Mouse (Mus musculus): ENCODE results near the gene Coro6.

The Coro6 gene

GRCm38 (mm10) chr11:77465111-77465510 lies 2.9 kb downstream of the Coro6 start:
- no peak for DNase-seq

GRCm38 (mm10) chr11:77466544-77466943 lies 4.3 kb downstream of the Coro6 start:
- no peak for DNase-seq

GRCm38 (mm10) chr11:77467157-77467556 lies 4.9 kb downstream of the Coro6 start:
- DNase-seq, result peak; percentile 70 to 80

- peak; percentile 80 to 84 for DNase-seq
Observed at GRCm38 (mm10) chr11:77467784-77468183, 5.6 kb downstream of the Coro6 start.

- no peak for DNase-seq
Observed at GRCm38 (mm10) chr11:77468397-77468796, 6.2 kb downstream of the Coro6 start.

GRCm38 (mm10) chr11:77471407-77471806 lies 9.2 kb downstream of the Coro6 start:
- no peak for DNase-seq

- no peak for DNase-seq
Observed at GRCm38 (mm10) chr11:77472775-77473174, 10.6 kb downstream of the Coro6 start.

GRCm38 (mm10) chr11:77476216-77476615 lies 14.0 kb downstream of the Coro6 start:
- DNase-seq, result no peak

GRCm38 (mm10) chr11:77476895-77477294 lies 14.7 kb downstream of the Coro6 start:
- DNase-seq, result no peak

- DNase-seq, result peak in 1 of 2 experiments; percentile 48
Observed at GRCm38 (mm10) chr11:77483043-77483442, 20.8 kb downstream of the Coro6 start.

- no peak for DNase-seq
Observed at GRCm38 (mm10) chr11:77483510-77484255, 21.5 kb downstream of the Coro6 start.

- DNase-seq, result peak; percentile 69 to 70
Observed at GRCm38 (mm10) chr11:77485229-77485628, 23.0 kb downstream of the Coro6 start.

- peak; percentile 82 to 88 for DNase-seq
Observed at GRCm38 (mm10) chr11:77486798-77487197, 24.6 kb downstream of the Coro6 start.

GRCm38 (mm10) chr11:77488771-77489581 lies 26.8 kb downstream of the Coro6 start:
- peak; percentile 50 to 55 for DNase-seq

- DNase-seq, result peak; percentile 90 to 92
Observed at GRCm38 (mm10) chr11:77489591-77490235, 27.5 kb downstream of the Coro6 start, which contains the start of gene Ankrd13b. Gene Ankrd13b, minus strand, starts transcription at chr11:77489678.

GRCm38 (mm10) chr11:77490451-77490850 lies 28.2 kb downstream of the Coro6 start:
- DNase-seq, result no peak

- DNase-seq, result peak; percentile 98 to 99
Observed at GRCm38 (mm10) chr11:77491123-77491501, 28.9 kb downstream of the Coro6 start.

- peak; percentile 80 for DNase-seq
Observed at GRCm38 (mm10) chr11:77491502-77492291, 29.5 kb downstream of the Coro6 start.

GRCm38 (mm10) chr11:77492311-77492871 lies 30.2 kb downstream of the Coro6 start:
- DNase-seq, result peak; percentile 68

GRCm38 (mm10) chr11:77492911-77493332 lies 30.7 kb downstream of the Coro6 start:
- peak; percentile 93 to 98 for DNase-seq

- peak; percentile 71 to 76 for DNase-seq
Observed at GRCm38 (mm10) chr11:77493512-77494343, 31.5 kb downstream of the Coro6 start, which contains the start of gene Git1. Gene Git1, plus strand, starts transcription at chr11:77493562.

All from cerebellum, postnatal 10 days (tissue).